Mouse (Mus musculus) layer of hippocampus, postnatal 10 days (tissue): ENCODE data around the gene Ddah2. TPM values are rescaled to one million over a fixed set of nuclear protein-coding genes. Genes with fewer than 3 reads are reported as not detected.
A peak's percentile ranks its signal among the peaks of the same experiment; 100 is the strongest.

ENCODE experiments used
- DNase-seq, 2 experiments: peaks; one replicate each; pipeline ENCODE4 v3.0.0; 2021; ENCODE audit warnings: low spot score in 2 of 2
- total RNA-seq, 2 experiments: library from RNA; stranded (reverse); gene quantifications; 2 replicates each; pipeline ENCODE4 v1.2.3; 2021

The Ddah2 gene
- total RNA-seq, 2 experiments from 2014 or later, result 47.3 to 59.0 TPM

DNA sequence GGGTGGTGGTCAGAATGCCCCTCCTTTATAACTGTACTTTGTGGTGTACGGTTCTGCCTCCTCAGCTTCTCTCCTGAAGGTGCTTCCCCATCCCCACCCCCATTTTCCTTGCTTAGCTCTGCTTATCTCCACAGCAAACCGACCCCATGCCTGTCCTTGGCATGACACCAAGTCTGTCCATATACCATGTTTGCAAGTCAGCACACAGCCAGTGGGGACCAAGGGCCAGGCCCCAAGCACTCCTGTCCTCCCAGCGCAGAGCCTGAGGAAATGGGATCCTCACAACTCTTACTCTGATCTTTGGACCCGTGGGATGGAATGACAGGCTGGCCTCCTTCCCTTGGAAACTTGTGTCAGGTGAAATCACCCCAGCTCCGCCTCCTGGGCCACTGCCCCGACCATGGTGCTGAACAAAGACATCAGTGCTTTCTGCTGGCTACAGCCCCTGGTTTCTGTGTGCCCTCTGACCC is 44.4 kb downstream of the Ddah2 start:
- DNase-seq, result no peak

DNA sequence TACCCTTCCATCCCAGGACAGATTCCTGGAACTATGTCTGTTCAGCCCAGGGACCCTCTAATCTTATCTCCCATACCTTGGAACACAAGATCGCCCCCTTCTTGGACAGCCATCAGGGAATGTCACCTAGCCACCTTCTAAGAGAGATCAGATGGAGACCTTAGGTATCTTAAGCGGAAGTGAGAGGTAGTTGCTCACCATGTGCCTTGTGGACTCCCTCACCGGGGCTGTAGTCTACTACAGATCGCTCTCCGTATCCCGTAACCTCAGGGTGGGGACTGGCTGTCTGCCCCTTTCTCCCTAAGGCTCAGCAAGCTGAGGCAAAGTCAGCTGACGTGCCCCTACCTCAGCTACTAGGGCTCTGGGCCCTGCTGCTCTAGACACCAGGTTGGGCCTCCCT is 45.2 kb downstream of the Ddah2 start:
- DNase-seq, result no peak

DNA sequence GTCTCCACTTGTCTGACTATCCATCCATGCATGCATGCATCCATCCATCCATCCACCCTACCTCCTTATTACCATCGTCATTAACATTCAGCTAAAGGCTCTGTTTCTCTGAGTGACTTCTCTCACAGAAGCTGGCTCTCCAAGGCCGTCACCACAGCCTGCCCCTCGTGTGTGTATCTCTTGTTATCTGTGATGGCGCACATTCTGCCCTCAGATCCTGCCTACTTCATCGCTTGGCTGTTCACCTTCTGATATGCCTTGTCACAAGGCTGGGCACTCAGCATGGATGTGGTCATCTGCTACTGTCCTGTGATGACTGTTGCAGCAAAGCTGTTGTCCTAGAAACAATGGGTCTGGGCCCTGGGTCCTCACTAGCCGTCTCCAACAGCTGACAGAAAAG is 45.9 kb downstream of the Ddah2 start:
- no peak for DNase-seq

DNA sequence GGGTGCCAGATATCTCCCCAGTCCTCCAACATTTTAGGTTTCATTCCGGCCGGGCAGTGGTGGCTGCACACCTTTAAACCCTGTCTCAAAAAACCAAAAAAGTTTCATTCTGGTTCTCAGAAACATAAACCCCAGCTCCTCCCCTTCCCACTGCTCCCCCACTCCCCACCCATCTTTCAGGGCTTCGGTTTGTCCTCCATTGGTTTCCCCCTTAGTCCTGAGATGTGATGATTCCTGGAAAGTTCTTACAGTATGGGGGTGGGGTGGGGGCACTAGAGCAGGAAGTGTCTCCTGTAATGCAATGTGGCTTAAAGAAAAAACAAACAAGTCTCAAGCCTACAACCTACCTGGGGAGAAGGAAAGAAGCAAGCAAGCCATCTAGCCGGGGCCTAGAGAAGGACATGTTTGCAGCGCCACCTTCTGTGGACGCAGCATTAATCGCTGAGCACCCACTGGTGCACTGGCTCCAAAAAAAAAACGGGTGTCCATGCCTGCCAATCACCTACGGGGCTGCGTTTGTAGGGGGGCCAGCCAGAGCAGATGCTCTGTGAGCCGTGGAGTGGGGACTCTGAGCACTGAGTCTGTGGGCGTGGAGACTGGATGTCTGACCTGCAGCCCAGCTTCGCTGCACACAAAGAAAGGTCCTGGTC is 47.0 kb downstream of the Ddah2 start:
- DNase-seq, result peak; percentile 39 to 58

DNA sequence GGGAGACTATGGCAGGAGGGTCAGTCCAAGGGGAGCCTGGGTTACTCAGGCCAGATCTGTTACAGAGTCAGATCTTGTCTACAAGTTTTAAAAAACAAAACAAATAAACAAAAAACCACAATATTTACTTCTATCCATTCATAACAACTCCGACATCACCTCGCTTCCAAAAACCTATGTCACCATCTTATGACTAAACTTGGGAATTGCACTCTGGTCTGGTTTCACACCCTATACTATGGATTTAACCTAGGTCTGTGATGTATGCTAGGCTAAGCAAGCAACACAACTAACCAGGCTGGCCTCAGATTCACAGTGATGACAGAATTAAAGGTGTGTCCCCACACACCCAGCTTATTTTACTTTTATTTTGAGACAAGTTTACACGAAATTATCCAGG is 47.7 kb downstream of the Ddah2 start:
- DNase-seq, result no peak

DNA sequence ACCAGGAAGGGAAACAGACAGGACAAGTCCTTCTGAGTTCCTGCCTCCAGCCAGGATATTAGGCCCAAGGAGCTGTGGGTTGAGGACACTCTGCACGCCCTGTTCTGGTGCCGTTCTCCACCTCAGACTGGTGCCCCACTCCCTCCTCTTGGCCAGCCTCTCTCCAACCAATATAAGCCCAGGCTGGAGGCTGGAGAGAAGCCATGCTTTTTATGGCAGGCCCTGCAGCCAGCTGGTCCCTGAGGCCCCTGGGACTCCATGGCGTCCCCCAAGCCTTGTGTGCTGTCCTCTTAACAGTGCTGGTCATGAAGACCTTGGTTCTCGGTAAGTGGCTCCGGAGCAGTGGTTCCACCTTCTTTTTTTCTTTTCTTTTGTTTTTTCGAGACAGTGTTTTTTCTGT is 49.3 kb downstream of the Ddah2 start, which contains the start of gene Ly6g5c:
Gene Ly6g5c (plus strand): TSS at position 183 of the 400 bp plus-strand sequence.
- DNase-seq, result no peak

Other genes starting within 250 kb of the Ddah2 start
- 10 to 100 TPM; 63.6 to 64.2 TPM for gene Stk19, start 222.1 kb upstream of the Ddah2 start, total RNA-seq
- gene Dxo, start 222.0 kb upstream of the Ddah2 start, total RNA-seq, result 10 to 100 TPM; 36.1 to 39.9 TPM
- 10 to 100 TPM; 71.4 to 74.8 TPM for gene Skiv2l, start 208.8 kb upstream of the Ddah2 start, total RNA-seq
- gene Nelfe, start 208.6 kb upstream of the Ddah2 start, total RNA-seq, result 10 to 100 TPM; 30.2 to 38.5 TPM
- gene Cfb, start 196.5 kb upstream of the Ddah2 start, total RNA-seq, result not detected
- gene Zbtb12, start 179.6 kb upstream of the Ddah2 start, total RNA-seq, result 10 to 100 TPM in 1 of 2 experiments, 1 to 10 TPM in 1; 9.8 to 10.0 TPM
- under 1 TPM in 1 of 2 experiments, not detected in 1; 0.20 TPM for gene Gm20547, start 177.0 kb upstream of the Ddah2 start, total RNA-seq
- gene C2, start 160.8 kb upstream of the Ddah2 start, total RNA-seq, result 1 to 10 TPM; 1.3 to 1.4 TPM
- gene Ehmt2, start 160.6 kb upstream of the Ddah2 start, total RNA-seq, result 100 to 1,000 TPM; 174 to 175 TPM
- under 1 TPM; 0.16 to 0.20 TPM for gene Slc44a4, start 144.6 kb upstream of the Ddah2 start, total RNA-seq
- gene Neu1, start 127.8 kb upstream of the Ddah2 start, total RNA-seq, result 10 to 100 TPM; 23.6 to 24.4 TPM
- 1 to 10 TPM; 4.3 to 5.3 TPM for gene Hspa1b, start 99.8 kb upstream of the Ddah2 start, total RNA-seq
- not detected for gene Gm20481, start 89.1 kb upstream of the Ddah2 start, total RNA-seq
- 1 to 10 TPM; 6.8 to 8.7 TPM for gene Hspa1a, start 86.9 kb upstream of the Ddah2 start, total RNA-seq
- gene Hspa1l, start 86.3 kb upstream of the Ddah2 start, total RNA-seq, result under 1 TPM; 0.30 to 0.38 TPM
- gene Lsm2, start 77.2 kb upstream of the Ddah2 start, total RNA-seq, result 10 to 100 TPM; 24.2 to 25.9 TPM
- gene Vars, start 58.0 kb upstream of the Ddah2 start, total RNA-seq, result 10 to 100 TPM; 56.3 to 62.1 TPM
- under 1 TPM; 0.16 to 0.30 TPM for gene Vwa7, start 42.5 kb upstream of the Ddah2 start, total RNA-seq
- gene Sapcd1, start 31.0 kb upstream of the Ddah2 start, total RNA-seq, result 1 to 10 TPM in 1 of 2 experiments, under 1 TPM in 1; 0.53 to 1.4 TPM
- gene Msh5, start 12.3 kb upstream of the Ddah2 start, total RNA-seq, result 1 to 10 TPM in 1 of 2 experiments, under 1 TPM in 1; 0.91 to 1.4 TPM
- gene Clic1, start 9.1 kb upstream of the Ddah2 start, total RNA-seq, result 10 to 100 TPM; 19.3 to 19.6 TPM
- gene Ly6g6c, start 6.4 kb downstream of the Ddah2 start, total RNA-seq, result not detected
- gene Mpig6b, start 7.1 kb downstream of the Ddah2 start, total RNA-seq, result not detected
- gene Ly6g6e, start 17.9 kb downstream of the Ddah2 start, total RNA-seq, result 1 to 10 TPM; 2.8 to 3.5 TPM
- gene Ly6g6d, start 19.0 kb downstream of the Ddah2 start, total RNA-seq, result 1 to 10 TPM in 1 of 2 experiments, under 1 TPM in 1; 0.78 to 1.6 TPM
- gene Ly6g6f, start 26.6 kb downstream of the Ddah2 start, total RNA-seq, result not detected
- gene Abhd16a, start 30.2 kb downstream of the Ddah2 start, total RNA-seq, result 10 to 100 TPM; 77.4 to 79.9 TPM
- gene Ly6g5c, start 49.2 kb downstream of the Ddah2 start, total RNA-seq, result not detected
- gene Ly6g5b, start 56.4 kb downstream of the Ddah2 start, total RNA-seq, result under 1 TPM; 0.58 to 0.82 TPM
- gene Gpank1, start 62.4 kb downstream of the Ddah2 start, total RNA-seq, result 10 to 100 TPM; 10.7 to 14.6 TPM
- gene Csnk2b, start 63.0 kb downstream of the Ddah2 start, total RNA-seq, result 100 to 1,000 TPM; 178 to 202 TPM
- 10 to 100 TPM; 21.4 to 25.9 TPM for gene D17H6S53E, start 67.3 kb downstream of the Ddah2 start, total RNA-seq
- gene Apom, start 73.0 kb downstream of the Ddah2 start, total RNA-seq, result not detected
- 100 to 1,000 TPM; 284 to 308 TPM for gene Bag6, start 76.1 kb downstream of the Ddah2 start, total RNA-seq
- gene Prrc2a, start 105.9 kb downstream of the Ddah2 start, total RNA-seq, result 100 to 1,000 TPM; 284 to 322 TPM
- gene Aif1, start 117.0 kb downstream of the Ddah2 start, total RNA-seq, result 10 to 100 TPM; 10.3 to 10.5 TPM
- gene Lst1, start 129.4 kb downstream of the Ddah2 start, total RNA-seq, result 10 to 100 TPM; 15.6 to 17.2 TPM
- 1 to 10 TPM in 1 of 2 experiments, under 1 TPM in 1; 0.74 to 1.2 TPM for gene Ltb, start 135.4 kb downstream of the Ddah2 start, total RNA-seq
- gene Tnf, start 143.0 kb downstream of the Ddah2 start, total RNA-seq, result not detected
- under 1 TPM; 0.43 to 0.71 TPM for gene Lta, start 146.3 kb downstream of the Ddah2 start, total RNA-seq
- not detected for gene Gm16181, start 161.8 kb downstream of the Ddah2 start, total RNA-seq
- gene Atp6v1g2, start 174.6 kb downstream of the Ddah2 start, total RNA-seq, result 100 to 1,000 TPM; 310 to 356 TPM
- 10 to 100 TPM; 14.2 to 15.5 TPM for gene Nfkbil1, start 176.8 kb downstream of the Ddah2 start, total RNA-seq
- 100 to 1,000 TPM; 257 to 272 TPM for gene Ddx39b, start 182.7 kb downstream of the Ddah2 start, total RNA-seq
- 10 to 100 TPM; 15.2 to 17.5 TPM for gene H2-D1, start 203.7 kb downstream of the Ddah2 start, total RNA-seq